Mouse (Mus musculus) neural tube, embryonic 13.5 days (tissue): ENCODE data around the gene Sipa1l1. TPM values are rescaled to one million over a fixed set of nuclear protein-coding genes. Genes with fewer than 3 reads are reported as not detected.
"Not testable (repeated sequence)": the region's sequence is repeated elsewhere in the genome, so short reads cannot be mapped to it uniquely, and the experiment has no call there.

ENCODE experiments used
- ATAC-seq: fragments of 200-750 bp; cut with Nextera tagmentation; 2 replicates; pipeline ENCODE4 v1.8.0; 2017; ENCODE audit warnings: low read depth, mild to moderate bottlenecking, moderate TSS enrichment, moderate library complexity
- H3K27ac ChIP-seq: fragments of 300-500 bp; sonication (generic); replicated peaks from 2 replicates; pipeline ENCODE4 v1.5.1; 2015; ENCODE audit warnings: moderate library complexity, mild to moderate bottlenecking, inconsistent platforms
- H3K27me3 ChIP-seq: fragments of 300-500 bp; sonication (generic); 2 replicates; pipeline ENCODE4 v1.6.1; 2015; ENCODE audit warnings: mild to moderate bottlenecking, inconsistent platforms
- H3K36me3 ChIP-seq: fragments of 300-500 bp; sonication (generic); 2 replicates; pipeline ENCODE4 v1.6.1; 2015; ENCODE audit warnings: mild to moderate bottlenecking, inconsistent platforms
- H3K4me1 ChIP-seq: fragments of 300-500 bp; sonication (generic); replicated peaks from 2 replicates; pipeline ENCODE4 v1.6.1; 2015; ENCODE audit warnings: inconsistent platforms
- H3K4me2 ChIP-seq: fragments of 300-500 bp; sonication (generic); 2 replicates; pipeline ENCODE4 v1.6.1; 2015; ENCODE audit warnings: inconsistent platforms, mild to moderate bottlenecking, moderate library complexity
- H3K4me3 ChIP-seq: fragments of 300-500 bp; sonication (generic); 2 replicates; pipeline ENCODE4 v1.5.1; 2015; ENCODE audit warnings: mild to moderate bottlenecking, inconsistent platforms
- H3K9ac ChIP-seq: fragments of 300-500 bp; sonication (generic); 2 replicates; pipeline ENCODE4 v1.6.1; 2015; ENCODE audit warnings: moderate library complexity, mild to moderate bottlenecking, inconsistent platforms
- H3K9me3 ChIP-seq: fragments of 300-500 bp; sonication (generic); 2 replicates; pipeline ENCODE4 v1.6.1; 2016; ENCODE audit warnings: inconsistent platforms
- WGBS: fragments of 180-500 bp; shearing (Covaris S2); methylation state at CpG from one replicate; pipeline ENCODE4 v1.1.7; 2015; 5-methylcytosine and 5-hydroxymethylcytosine counted together
- polyA plus RNA-seq: library from polyadenylated mRNA; unstranded; fragments of >200 nt; fragmentation: Nextera tagmentation; extraction: Ambion mirVana; gene quantifications from 2 replicates; pipeline ENCODE4 v1.2.1, GENCODE M21; 2015

Gene Sipa1l1
- polyA plus RNA-seq, 1 experiment from 2014 or later = 11.6 TPM

DNA sequence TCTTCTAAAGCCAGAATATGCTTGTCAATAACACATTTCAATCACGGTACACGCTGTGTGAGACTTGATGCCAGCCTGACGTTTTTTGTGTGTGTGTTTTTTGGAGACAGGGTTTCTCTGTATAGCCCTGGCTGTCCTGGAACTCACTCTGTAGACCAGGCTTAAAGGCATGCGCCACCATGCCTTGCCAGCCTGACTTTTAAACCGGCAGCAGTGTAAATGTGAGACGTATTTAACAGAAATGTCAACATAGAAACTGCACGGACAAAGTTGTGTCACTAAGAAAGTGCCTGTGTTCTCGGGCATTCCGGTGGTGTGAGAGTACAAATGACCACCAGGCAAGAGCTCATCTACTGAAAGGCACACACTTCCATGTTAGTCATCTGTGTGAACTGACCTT lies 323.3 kb downstream of the Sipa1l1 start:
- H3K4me3 ChIP-seq = no peak overlapping the region
- no peak overlapping the region for H3K9ac ChIP-seq
- no peaks in the 10 kb centered on the region for H3K27me3 ChIP-seq
- H3K27ac ChIP-seq = no peak overlapping the region
- H3K4me2 ChIP-seq = no peak overlapping the region
- no peaks in the 10 kb centered on the region for H3K36me3 ChIP-seq
- no peaks in the 10 kb centered on the region for H3K4me1 ChIP-seq
- no peaks in the 10 kb centered on the region for H3K9me3 ChIP-seq
- ATAC-seq = no peak
- WGBS = 89% methylated on average over 9 of the region's 9 CpGs

DNA sequence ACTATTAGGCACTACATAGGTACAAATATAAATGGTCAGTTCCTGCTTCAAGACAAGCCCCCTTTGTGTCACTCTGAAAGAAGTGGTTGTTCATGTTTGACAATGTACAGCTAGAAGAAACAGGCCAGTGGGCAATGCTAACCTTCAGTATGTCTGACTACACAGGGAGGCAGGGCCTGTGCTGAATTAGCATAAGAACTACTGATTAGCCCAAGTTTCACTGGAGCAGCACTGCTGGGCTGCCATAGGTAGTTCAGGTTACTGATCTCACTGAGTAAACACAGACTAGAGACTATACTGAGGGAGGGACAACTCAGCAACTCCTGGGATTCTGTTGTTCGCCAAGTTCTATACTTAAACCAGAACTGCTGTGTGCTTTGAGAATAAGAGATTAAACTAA lies 324.1 kb downstream of the Sipa1l1 start:
- H3K4me3 ChIP-seq, H3K36me3 ChIP-seq, H3K9ac ChIP-seq, ATAC-seq, H3K9me3 ChIP-seq, H3K4me1 ChIP-seq, H3K27ac ChIP-seq, H3K27me3 ChIP-seq, H3K4me2 ChIP-seq: not testable (repeated sequence)
- WGBS = 36% methylated on average over 1 of the region's 1 CpGs

DNA sequence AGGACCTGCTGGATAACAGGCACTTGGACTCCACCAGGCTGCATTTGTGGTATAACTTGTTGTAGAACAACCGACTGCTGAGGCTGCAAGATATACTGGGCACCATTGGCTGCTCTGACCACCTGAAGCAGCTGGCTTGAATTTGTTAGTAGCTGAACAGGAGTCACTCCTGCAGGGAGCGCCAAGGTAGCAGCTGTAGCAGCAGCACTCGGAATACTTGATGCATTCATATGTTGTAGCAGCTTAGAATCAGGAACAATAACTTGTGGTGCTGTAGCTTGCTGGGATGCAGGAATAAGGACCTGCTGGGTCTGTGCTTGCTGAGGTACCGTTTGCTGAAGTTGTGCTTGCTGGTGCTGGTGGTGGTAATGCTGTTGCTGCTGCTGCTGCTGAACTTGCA lies 326.8 kb downstream of the Sipa1l1 start:
- 89% methylated on average over 4 of the region's 4 CpGs for WGBS
- no peak overlapping the region for H3K27ac ChIP-seq
- 0 out of 2 replicates have a peak, but pooled peaks cover 6% of the 10 kb centered on the region for H3K4me1 ChIP-seq
- H3K4me3 ChIP-seq = no peak overlapping the region
- H3K9ac ChIP-seq = no peak overlapping the region
- ATAC-seq = no peak
- H3K36me3 ChIP-seq = no peaks in the 10 kb centered on the region
- no peak overlapping the region for H3K4me2 ChIP-seq
- H3K9me3 ChIP-seq = no peaks in the 10 kb centered on the region
- H3K27me3 ChIP-seq = no peaks in the 10 kb centered on the region

DNA sequence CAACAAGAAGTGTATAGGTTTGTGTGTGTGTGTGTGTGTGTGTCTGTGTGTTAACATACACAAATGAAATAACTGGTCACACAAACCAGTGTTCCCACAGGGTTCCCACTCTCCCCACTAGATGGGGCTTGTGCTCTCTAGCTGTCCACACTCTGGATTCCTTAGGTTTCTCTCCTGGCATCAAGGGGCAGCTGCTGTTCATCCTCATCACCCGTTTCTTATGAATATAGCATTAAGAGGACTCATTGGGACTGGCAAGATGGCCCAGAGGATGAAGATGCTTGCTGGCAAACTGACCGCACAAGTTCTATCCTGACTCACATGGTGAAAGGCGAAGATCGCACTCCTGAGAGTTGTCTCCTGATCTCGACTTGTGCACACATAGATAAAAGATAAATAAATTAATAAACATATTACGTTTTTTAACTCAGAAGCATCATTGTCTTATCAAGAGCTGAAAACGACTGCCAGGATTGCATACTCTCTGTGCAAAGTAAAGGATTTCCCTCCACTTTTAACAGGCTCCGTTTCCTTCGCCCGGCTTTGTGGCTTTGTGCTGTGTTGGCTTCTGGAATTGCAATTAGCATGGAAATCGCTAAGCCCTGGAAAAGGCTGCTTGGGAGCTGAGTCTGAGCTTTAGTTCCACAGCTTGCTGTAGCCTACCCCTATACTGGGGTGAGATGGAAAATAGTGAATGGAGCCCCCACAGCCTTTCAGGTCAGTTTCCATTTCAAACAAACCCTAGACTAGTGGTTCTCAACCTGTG lies 328.9 kb downstream of the Sipa1l1 start:
- Histone ChIP-seq H3K4me2 (peak overlapping the region; percentile 55), H3K4me3 (peak overlapping the region; percentile 26), H3K9me3 (no peaks in the 10 kb centered on the region), H3K27me3 (no peaks in the 10 kb centered on the region), H3K4me1 (0 out of 2 replicates have a peak, but pooled peaks cover 6% of the 10 kb centered on the region), H3K36me3 (no peaks in the 10 kb centered on the region), H3K27ac (no peak overlapping the region), H3K9ac (peak overlapping the region; percentile 57)
- 33% methylated on average over 11 of the region's 11 CpGs for WGBS
- peak; percentile 87 for ATAC-seq

DNA sequence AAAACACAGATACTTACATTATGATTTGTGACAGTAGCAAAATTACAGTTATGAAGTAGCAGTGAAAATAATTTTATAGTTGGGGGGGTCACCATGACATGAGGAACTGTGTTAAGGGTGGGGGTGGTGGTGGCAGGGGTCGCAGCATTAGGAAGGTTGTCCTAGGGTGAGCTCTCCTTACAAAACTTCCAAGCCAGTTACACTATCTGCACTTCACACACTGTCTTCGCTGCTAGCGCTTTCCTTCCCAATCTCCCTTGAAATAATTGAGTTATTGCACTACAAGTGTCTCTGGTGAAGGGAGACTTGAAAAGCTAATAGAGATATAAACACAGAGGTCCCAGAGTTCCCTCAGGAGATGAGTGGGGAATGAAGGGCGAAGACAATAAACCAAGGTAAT lies 329.6 kb downstream of the Sipa1l1 start:
- no peak for ATAC-seq
- Histone ChIP-seq H3K27ac (no peak overlapping the region), H3K4me2 (no peak overlapping the region), H3K36me3 (no peaks in the 10 kb centered on the region), H3K27me3 (no peaks in the 10 kb centered on the region), H3K9me3 (no peaks in the 10 kb centered on the region), H3K4me3 (no peak overlapping the region), H3K9ac (no peak overlapping the region), H3K4me1 (0 out of 2 replicates have a peak, but pooled peaks cover 6% of the 10 kb centered on the region)
- 85% methylated on average over 4 of the region's 4 CpGs for WGBS

DNA sequence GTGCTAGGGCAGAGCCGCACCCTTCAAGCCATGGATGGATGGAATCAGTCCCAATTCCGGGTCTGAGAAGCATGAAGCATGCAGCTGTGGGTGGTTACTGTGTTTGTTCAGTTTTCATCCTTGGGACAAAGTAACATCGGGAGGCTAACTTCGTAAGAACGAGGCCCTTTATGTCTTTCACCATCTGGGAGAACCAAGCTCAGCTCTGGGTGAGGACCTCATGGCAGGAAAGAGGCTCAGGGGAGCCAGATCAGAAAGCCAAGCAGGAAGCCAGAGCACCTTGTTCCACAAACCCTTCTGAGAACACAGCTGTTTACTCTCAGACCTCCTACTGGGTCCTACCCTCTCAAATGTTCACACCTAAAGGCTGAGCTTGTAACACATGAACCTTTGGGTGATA lies 330.6 kb downstream of the Sipa1l1 start:
- no peak overlapping the region for H3K4me3 ChIP-seq
- no peak overlapping the region for H3K9ac ChIP-seq
- no peaks in the 10 kb centered on the region for H3K36me3 ChIP-seq
- no peaks in the 10 kb centered on the region for H3K27me3 ChIP-seq
- no peaks in the 10 kb centered on the region for H3K9me3 ChIP-seq
- H3K27ac ChIP-seq = no peak overlapping the region
- 82% methylated on average over 5 of the region's 5 CpGs for WGBS
- H3K4me2 ChIP-seq = no peak overlapping the region
- no peak for ATAC-seq
- 0 out of 2 replicates have a peak, but pooled peaks cover 6% of the 10 kb centered on the region for H3K4me1 ChIP-seq
